Mouse (Mus musculus) heart, postnatal 0 days (tissue): ENCODE measurements around the gene Vamp3. TPM values are rescaled to one million over a fixed set of nuclear protein-coding genes. Genes with fewer than 3 reads are reported as not detected.

ENCODE experiments used
- ATAC-seq: fragments of 200-750 bp; cut with Nextera tagmentation; 2 replicates; pipeline ENCODE4 v1.8.0; 2017; ENCODE audit warnings: low read depth, moderate number of reproducible peaks, moderate library complexity; ENCODE audit not compliant: insufficient read depth
- DNase-seq: peaks from one replicate; pipeline ENCODE4 v3.0.0-alpha.2; 2016; ENCODE audit warnings: low spot score
- H3K27ac ChIP-seq: fragments of 300-500 bp; sonication (generic); 2 replicates; pipeline ENCODE4 v1.5.1; 2014; ENCODE audit warnings: low read depth, mild to moderate bottlenecking
- H3K27me3 ChIP-seq: fragments of 300-500 bp; sonication (generic); 2 replicates; pipeline ENCODE4 v1.6.1; 2014; ENCODE audit warnings: low read length, mixed read lengths; ENCODE audit not compliant: control insufficient read depth, insufficient read depth
- H3K36me3 ChIP-seq: fragments of 300-500 bp; sonication (generic); replicated peaks from 2 replicates; pipeline ENCODE4 v1.6.1; 2014; ENCODE audit warnings: low read length, mixed read lengths; ENCODE audit not compliant: control insufficient read depth, insufficient read depth
- H3K4me1 ChIP-seq: fragments of 300-500 bp; sonication (generic); 2 replicates; pipeline ENCODE4 v1.6.1; 2014; ENCODE audit warnings: antibody characterized with exemption; ENCODE audit not compliant: control insufficient read depth, insufficient read depth
- H3K4me2 ChIP-seq: fragments of 300-500 bp; sonication (generic); 2 replicates; pipeline ENCODE4 v1.6.1; 2014; ENCODE audit warnings: low read depth, mild to moderate bottlenecking, low read length, moderate library complexity
- H3K4me3 ChIP-seq: fragments of 300-500 bp; sonication (generic); 2 replicates; pipeline ENCODE4 v1.5.1; 2014; ENCODE audit warnings: low read depth, low read length
- H3K9ac ChIP-seq: fragments of 300-500 bp; sonication (generic); replicated peaks from 2 replicates; pipeline ENCODE4 v1.6.1; 2014; ENCODE audit warnings: low read depth, low read length, mixed read lengths
- H3K9me3 ChIP-seq: fragments of 300-500 bp; sonication (generic); replicated peaks from 2 replicates; pipeline ENCODE4 v1.6.1; 2016; ENCODE audit warnings: low read length; ENCODE audit not compliant: control insufficient read depth
- CTCF ChIP-seq: IDR thresholded peaks from 2 replicates; pipeline ENCODE4 v1.5.1; 2016; ENCODE audit warnings: antibody characterized with exemption, control low read depth, low read depth
- EP300 ChIP-seq: IDR thresholded peaks from 2 replicates; pipeline ENCODE4 v1.6.1; 2016; ENCODE audit warnings: antibody characterized with exemption, low read depth
- WGBS: fragments of 180-500 bp; shearing (Covaris S2); extraction: QIAGEN DNeasy Blood & Tissue Kit; methylation state at CpG from one replicate; pipeline ENCODE4 v1.1.7; 2014; 5-methylcytosine and 5-hydroxymethylcytosine counted together
- polyA plus RNA-seq: library from polyadenylated mRNA; unstranded; fragments of >200 nt; fragmentation: Nextera tagmentation; extraction: Ambion mirVana; gene quantifications from 2 replicates; pipeline ENCODE4 v1.2.1, GENCODE M21; 2015
- total RNA-seq: library from RNA; depleted of rRNA; stranded (reverse); fragments of >200 nt; gene quantifications from 2 replicates; pipeline ENCODE4 v1.2.3, GENCODE M21; 2014; ENCODE audit warnings: low replicate concordance

The Vamp3 gene
- total and polyA plus RNA-seq, 2 experiments from 2014 or later: 75.8 to 82.3 TPM

GRCm38 (mm10) chr4:151073108-151073744 lies 15.5 kb upstream of the Vamp3 start:
- Histone ChIP-seq H3K4me1 (no peaks in the 10 kb centered on the region), H3K9ac (no peak overlapping the region), H3K4me3 (no peak overlapping the region), H3K4me2 (no peak overlapping the region), H3K9me3 (no peaks in the 10 kb centered on the region), H3K27ac (no peak overlapping the region), H3K27me3 (no peaks in the 10 kb centered on the region), H3K36me3 (peaks cover 39% of the 10 kb centered on the region)
- peak; percentile 53 for ATAC-seq
- DNase-seq: peak; percentile 62
- TF ChIP-seq EP300 (no peak), CTCF (peak; percentile 89)
- WGBS: 45% methylated on average over 13 of the region's 13 CpGs

GRCm38 (mm10) chr4:151070962-151071361 lies 13.2 kb upstream of the Vamp3 start:
- 76% methylated on average over 7 of the region's 7 CpGs for WGBS
- peaks cover 40% of the 10 kb centered on the region for H3K36me3 ChIP-seq
- H3K4me2 ChIP-seq: no peak overlapping the region
- no peak for ATAC-seq
- no peaks in the 10 kb centered on the region for H3K27me3 ChIP-seq
- no peaks in the 10 kb centered on the region for H3K9me3 ChIP-seq
- no peak for TF ChIP-seq EP300
- no peak for TF ChIP-seq CTCF
- no peak overlapping the region for H3K9ac ChIP-seq
- no peak for DNase-seq
- H3K4me3 ChIP-seq: no peak overlapping the region
- H3K4me1 ChIP-seq: no peaks in the 10 kb centered on the region
- H3K27ac ChIP-seq: no peak overlapping the region

- no peaks in the 10 kb centered on the region for H3K4me1 ChIP-seq
- no peaks in the 10 kb centered on the region for H3K9me3 ChIP-seq
- TF ChIP-seq EP300 (no peak), CTCF (peak; percentile 22)
- no peak overlapping the region for H3K9ac ChIP-seq
- H3K4me3 ChIP-seq: no peak overlapping the region
- DNase-seq (no peak), ATAC-seq (no peak)
- 60% methylated on average over 4 of the region's 4 CpGs for WGBS
- no peak overlapping the region for H3K27ac ChIP-seq
- peaks cover 40% of the 10 kb centered on the region for H3K36me3 ChIP-seq
- H3K4me2 ChIP-seq: no peak overlapping the region
- H3K27me3 ChIP-seq: no peaks in the 10 kb centered on the region
Measured at GRCm38 (mm10) chr4:151068751-151069150, 11.0 kb upstream of the Vamp3 start.

GRCm38 (mm10) chr4:151059566-151059965 lies 1.8 kb upstream of the Vamp3 start:
- 96% methylated on average over 4 of the region's 4 CpGs for WGBS
- H3K27ac ChIP-seq: no peak overlapping the region

GRCm38 (mm10) chr4:151058634-151059033 lies 871 bp upstream of the Vamp3 start:
- 72% methylated on average over 4 of the region's 4 CpGs for WGBS
- Histone ChIP-seq H3K4me1 (peaks cover 5% of the 10 kb centered on the region; the same call in 1 of the 2 replicates), H3K9me3 (0 out of 2 replicates have a peak, but pooled peaks cover 4% of the 10 kb centered on the region), H3K4me3 (peak overlapping the region; percentile 89), H3K36me3 (peaks cover 17% of the 10 kb centered on the region), H3K27me3 (no peaks in the 10 kb centered on the region), H3K27ac (peak overlapping the region; percentile 69), H3K9ac (no peak overlapping the region), H3K4me2 (peak overlapping the region; percentile 65)
- ATAC-seq (no peak), DNase-seq (no peak)
- TF ChIP-seq EP300: no peak
- no peak for TF ChIP-seq CTCF

More at GRCm38 (mm10) chr4:151059566-151059965, 1.8 kb upstream of the Vamp3 start:
- ATAC-seq (no peak), DNase-seq (no peak)
- no peak for TF ChIP-seq CTCF
- TF ChIP-seq EP300: no peak
- peaks cover 5% of the 10 kb centered on the region; the same call in 1 of the 2 replicates for H3K4me1 ChIP-seq
- no peaks in the 10 kb centered on the region for H3K27me3 ChIP-seq
- H3K4me3 ChIP-seq: no peak overlapping the region
- H3K9ac ChIP-seq: no peak overlapping the region
- H3K36me3 ChIP-seq: peaks cover 8% of the 10 kb centered on the region; the same call in 1 of the 2 replicates
- H3K4me2 ChIP-seq: no peak overlapping the region
- H3K9me3 ChIP-seq: 0 out of 2 replicates have a peak, but pooled peaks cover 4% of the 10 kb centered on the region

GRCm38 (mm10) chr4:151051162-151051561 lies 6.6 kb downstream of the Vamp3 start:
- no peak overlapping the region for H3K27ac ChIP-seq
- 69% methylated on average over 1 of the region's 1 CpGs for WGBS
- ATAC-seq (no peak), DNase-seq (no peak)
- no peak overlapping the region for H3K4me3 ChIP-seq
- no peaks in the 10 kb centered on the region for H3K4me1 ChIP-seq
- TF ChIP-seq CTCF (no peak), EP300 (no peak)
- no peak overlapping the region for H3K4me2 ChIP-seq
- no peak overlapping the region for H3K9ac ChIP-seq
- H3K27me3 ChIP-seq: no peaks in the 10 kb centered on the region
- H3K36me3 ChIP-seq: peaks cover 59% of the 10 kb centered on the region
- H3K9me3 ChIP-seq: no peaks in the 10 kb centered on the region
